Mouse (Mus musculus): Measurements from ENCODE around the gene Vps25.

Gene Vps25

DNA sequence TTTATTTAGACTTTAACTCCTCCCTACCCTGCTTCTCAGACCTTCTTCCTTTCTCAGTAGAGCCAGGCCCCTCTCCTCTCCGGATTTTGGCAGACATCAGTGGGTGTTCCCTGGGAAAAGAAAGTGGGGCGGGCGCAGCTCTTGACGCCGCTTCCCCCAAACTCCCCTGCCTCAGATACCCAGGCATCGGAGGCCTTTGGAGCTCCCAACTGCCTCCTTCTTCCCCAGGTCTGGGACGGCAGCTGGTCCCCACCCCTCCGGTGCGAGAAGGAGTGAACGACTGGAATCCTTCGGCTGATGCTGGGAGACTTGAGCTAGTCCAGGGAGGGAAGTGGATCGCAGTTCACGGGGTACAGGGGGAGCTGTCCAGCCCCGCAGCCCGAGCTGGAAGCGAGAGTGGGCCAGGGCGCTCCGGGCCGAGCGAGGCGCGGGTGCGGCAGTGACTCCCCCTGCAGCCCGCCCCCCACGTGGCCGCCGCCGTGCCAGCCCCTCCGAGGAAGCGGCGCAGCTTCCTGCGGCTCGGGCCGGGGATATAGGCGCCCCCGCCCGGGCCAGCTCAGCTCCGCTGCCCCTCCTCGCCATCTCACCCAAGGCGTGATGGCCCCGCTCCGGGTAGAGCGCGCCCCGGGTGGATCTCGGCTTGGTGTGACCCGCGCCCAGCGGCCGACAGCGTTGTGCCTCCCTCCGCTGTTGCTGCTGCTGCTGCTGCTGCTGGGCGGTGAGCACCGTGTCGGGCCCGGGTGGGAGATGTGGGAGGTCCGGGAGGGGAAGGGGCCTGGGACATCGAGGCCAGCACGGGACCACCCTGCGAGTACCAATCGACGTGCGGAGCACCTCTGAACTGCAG lies 7.4 kb upstream of the Vps25 start, which contains the start of gene Ramp2:
TSS of gene Ramp2 (plus strand) at position 174 of the 847 bp plus-strand sequence.
- no peak for DNase-seq

DNA sequence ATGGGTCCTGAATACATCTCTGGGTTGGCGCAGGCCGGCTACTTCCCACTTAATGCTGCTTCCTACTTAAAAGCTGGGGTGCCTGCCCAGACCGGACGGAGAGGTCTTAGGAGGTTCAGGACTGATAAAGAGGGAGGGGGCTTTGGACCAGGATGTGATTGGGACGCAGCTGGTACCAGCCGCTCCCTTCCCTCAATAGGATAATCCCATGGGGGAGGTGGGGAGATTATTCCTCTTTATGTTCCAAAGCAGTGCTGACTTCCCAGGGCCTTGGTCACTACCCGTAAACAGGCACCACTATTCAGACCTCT lies 6.8 kb upstream of the Vps25 start:
- no peak for DNase-seq

DNA sequence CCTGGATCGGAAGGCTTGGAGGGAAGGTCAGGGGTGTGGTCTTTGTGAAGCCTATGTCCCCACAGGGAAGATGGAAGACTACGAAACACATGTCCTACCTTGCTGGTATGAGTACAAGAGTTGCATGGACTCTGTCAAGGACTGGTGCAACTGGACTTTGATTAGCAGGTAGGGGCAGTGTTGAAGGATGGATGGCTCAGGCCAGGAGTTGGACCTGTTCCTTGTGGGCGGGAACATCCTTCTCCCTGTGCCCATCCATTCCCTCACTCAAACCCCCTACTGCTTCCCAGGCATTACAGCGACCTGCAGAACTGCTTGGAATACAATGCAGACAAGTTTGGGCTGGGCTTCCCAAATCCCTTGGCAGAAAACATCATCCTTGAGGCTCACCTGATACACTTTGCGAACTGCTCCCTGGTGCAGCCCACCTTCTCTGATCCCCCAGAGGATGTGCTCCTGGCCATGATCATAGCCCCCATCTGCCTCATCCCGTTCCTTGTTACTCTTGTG lies 5.9 kb upstream of the Vps25 start:
- DNase-seq = peak; percentile 70

DNA sequence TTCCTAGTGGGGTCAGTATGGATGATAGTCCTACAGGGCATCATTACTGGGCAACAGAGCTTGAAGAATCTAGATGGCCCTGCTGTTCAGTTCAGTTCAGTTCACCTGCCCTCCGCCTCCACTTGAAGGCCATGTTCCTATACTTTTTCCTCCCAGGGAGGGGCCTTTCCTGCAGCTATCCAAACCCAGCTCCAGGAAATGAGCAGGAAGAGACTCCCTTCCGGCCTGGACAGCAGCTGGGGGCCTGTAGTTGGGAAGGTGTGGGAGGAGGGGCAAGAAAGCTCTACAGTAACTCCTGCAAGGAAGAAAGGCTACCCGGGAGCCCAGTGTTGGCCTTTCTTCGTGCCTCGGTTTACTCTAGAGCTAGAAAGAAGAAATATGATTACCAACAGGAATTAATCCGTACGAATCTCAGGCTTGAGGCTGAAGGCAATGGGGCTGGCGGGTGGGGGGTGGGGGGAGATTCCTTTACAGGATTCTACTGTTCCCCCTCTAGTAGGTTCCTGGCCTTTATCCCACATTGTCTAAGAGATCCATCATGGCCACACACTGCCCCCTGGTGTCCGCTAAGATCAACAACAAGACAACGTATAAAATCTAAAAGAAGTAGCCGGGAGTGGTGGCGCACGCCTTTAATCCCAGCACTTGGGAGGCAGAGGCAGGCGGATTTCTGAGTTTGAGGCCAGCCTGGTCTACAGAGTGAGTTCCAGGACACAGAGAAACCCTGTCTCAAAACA lies 5.1 kb upstream of the Vps25 start:
- peak; percentile 70 for DNase-seq

DNA sequence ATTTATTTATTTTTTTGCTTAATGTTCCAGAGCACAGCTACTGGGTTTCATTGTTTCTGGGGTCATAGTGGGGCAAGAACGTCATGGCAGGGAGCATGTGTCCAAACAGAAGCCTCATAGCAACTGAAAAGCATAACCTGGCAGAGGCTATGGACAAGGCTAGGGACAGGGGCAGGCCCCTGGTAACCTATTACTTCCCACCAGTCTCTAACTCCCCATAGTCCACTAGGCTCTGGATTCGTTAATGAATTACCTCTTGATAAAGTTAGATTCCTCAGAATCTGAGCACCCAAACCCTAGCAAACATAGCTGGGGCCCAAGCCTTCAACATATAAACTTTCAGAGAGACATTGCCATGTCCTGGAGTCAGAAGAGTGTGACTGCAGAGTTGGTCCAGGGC lies 2.5 kb upstream of the Vps25 start:
- DNase-seq = peak; percentile 65

DNA sequence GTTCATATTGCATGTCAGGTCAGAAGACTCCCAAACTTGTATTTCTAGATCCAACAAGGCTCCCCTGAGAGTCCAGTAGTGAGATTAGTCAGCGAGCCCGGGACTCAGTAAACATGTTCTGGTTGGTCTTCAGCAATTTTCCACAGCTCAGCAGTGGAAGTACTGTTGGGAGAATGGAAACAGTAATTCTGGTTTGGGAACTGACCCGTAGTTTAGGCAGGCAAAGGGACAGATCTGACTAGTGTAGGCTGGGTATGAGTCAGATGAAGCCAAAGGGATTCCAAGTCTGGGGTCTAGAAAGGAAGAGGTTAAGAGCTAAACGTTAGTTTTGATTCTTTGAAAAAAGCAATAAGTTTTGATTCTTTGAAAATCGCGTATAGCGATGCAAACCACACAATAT lies 566 bp upstream of the Vps25 start:
- no peak for DNase-seq

DNA sequence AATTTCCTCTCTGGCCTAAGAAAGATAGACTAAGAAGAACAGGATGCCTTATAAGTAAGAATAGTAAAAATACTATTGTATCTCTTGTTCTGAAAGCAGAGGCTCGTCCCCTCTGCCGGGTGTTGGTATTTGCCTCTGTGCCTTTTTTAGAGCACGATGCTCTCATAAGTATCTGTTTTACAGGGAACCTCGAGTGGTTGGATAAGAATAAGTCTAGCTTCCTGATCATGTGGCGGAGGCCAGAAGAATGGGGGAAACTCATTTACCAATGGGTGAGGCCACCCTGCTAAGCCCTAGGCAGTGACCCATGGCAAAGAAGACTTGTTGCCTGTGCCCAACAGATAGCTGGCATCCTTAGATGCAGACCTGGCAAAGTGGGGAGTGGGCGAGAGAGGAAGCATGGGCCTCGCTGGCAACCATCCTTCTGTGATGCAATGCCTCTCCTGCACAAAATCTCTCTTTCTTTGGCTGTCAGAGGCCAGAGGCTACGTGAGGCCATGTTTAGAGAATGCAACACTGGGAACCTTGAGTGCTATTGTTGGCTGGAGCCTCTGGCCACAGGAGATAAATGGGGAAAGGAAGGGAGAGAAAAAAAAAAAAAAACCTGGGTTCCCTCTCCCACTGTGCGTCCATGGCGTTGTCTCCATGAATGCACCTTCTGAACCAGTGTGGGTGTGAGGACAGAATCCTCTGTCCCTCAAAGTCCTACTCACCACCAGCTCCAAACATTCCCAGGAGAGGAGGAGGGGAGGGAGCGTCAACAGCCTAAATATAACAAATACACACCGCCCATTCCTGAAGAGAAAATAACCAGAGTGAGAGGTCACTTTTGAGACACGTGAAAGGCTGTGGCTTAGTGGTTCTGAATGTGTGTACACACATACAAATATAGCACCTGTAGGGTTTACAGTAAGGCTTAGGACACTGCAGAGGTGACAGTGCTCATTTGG lies 2.6 kb downstream of the Vps25 start:
- no peak for DNase-seq

DNA sequence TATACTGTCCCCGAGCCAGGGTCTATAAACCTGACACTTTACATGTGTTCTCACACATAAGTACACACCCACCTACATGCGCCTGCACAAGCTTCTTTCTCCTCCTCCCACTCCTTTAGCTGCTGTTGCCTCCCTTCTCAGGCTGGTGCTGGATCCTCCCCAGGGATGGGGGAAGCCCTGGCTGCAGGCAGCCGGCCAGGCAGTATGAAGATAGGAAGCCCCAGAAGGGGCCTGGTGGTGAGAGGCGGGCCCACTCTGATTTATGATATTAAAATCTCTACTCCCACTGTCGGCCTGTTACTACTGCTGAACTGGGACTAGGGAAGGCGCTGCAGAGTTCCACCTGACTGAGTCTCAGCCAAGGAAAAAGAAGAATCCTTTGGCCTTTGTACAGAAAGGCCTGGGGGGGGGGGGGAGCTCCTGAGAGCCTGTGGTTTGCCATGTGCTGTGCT lies 5.8 kb downstream of the Vps25 start:
- peak; percentile 73 for DNase-seq

DNA sequence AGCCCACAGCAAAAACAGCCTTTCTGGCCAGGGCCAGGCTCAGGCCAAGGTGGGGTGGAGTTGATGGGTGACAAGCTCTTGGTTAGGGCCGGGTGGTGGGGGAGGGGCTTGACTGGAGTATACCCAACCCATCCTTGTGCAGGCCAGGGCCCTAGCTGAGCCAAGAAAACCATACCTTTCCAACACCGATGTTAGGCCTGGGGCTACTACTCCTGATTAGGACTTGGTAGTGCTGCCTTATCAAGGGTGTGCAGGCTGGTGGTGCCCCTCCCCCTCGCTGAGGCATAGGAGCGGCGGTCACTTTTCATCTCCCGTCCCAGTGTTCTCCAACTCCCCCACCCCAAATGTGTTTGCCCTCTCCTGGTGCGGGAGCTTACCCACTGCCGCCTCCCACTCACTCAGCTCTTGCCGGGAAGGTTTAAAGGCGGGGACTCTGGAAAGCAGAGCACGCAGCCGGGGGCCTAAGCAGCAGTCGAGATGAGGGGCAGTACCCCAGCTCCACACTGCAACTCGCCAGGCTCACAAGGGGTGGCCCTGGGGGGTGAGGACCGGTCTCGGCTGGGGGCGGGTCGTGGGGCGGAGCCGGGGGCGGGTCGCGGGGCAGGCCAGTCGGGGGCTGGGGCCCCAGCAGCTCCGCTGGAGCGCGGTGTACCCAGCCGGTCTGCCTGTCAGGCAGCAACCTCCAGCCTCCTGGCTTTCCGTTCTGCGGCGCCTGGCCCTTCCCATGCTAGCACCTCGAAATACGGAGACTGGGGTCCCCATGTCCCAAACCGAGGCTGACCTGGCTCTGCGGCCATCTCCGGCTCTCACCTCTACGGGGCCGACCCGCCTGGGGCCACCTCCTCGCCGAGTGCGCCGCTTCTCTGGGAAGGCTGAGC lies 6.7 kb downstream of the Vps25 start, which contains the start of gene Wnk4:
TSS of gene Wnk4 (plus strand) at position 620 of the 878 bp plus-strand sequence.
- peak; percentile 90 for DNase-seq

DNA sequence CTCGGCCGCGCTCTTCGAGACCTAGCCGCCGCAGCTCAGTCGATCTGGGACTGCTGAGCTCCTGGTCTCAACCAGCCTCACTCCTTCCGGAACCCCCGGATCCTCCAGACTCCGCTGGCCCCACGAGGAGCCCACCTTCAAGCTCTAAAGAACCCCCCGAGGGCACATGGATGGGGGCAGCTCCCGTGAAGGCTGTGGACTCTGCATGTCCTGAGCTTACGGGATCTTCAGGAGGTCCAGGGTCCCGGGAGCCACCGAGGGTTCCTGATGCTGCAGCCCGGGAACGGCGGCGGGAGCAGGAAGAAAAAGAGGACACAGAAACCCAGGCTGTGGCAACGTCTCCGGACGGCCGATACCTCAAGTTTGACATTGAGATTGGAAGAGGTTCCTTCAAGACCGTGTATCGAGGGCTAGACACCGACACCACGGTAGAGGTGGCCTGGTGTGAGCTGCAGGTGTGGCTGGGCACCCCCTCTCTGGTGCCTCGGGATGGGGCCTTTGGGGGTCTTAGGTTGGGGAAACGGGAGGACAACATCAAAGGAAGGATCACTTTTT lies 7.4 kb downstream of the Vps25 start:
- DNase-seq = no peak

DNA sequence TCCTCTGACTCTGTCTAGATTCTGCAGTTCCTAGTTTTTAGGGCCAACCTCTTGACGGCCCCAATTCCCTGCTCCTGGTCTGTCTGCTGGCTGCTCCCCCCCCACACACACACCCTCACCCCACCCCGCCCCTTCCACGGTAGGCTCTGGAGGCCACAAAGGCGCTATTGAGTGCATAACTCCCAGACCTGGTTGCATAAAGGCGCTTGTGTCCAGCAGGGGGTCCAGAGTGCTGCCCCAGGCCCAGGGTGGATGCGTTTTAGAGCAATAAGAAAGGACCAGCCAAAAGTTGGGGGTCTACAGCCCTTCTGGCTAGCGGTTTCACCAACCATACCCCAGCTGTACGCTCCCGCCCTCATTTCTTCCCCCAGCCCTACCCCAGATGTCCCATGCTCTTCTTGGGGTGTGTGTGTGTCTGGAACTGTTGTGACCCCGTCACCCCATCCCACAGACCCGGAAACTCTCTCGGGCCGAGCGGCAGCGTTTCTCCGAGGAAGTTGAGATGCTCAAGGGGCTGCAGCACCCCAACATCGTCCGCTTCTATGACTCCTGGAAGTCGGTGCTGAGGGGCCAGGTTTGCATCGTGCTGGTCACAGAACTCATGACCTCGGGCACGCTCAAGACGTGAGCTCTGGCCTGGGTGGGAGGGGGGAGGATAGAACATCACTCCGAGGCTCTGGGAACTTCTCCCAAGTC lies 8.9 kb downstream of the Vps25 start:
- no peak for DNase-seq

DNA sequence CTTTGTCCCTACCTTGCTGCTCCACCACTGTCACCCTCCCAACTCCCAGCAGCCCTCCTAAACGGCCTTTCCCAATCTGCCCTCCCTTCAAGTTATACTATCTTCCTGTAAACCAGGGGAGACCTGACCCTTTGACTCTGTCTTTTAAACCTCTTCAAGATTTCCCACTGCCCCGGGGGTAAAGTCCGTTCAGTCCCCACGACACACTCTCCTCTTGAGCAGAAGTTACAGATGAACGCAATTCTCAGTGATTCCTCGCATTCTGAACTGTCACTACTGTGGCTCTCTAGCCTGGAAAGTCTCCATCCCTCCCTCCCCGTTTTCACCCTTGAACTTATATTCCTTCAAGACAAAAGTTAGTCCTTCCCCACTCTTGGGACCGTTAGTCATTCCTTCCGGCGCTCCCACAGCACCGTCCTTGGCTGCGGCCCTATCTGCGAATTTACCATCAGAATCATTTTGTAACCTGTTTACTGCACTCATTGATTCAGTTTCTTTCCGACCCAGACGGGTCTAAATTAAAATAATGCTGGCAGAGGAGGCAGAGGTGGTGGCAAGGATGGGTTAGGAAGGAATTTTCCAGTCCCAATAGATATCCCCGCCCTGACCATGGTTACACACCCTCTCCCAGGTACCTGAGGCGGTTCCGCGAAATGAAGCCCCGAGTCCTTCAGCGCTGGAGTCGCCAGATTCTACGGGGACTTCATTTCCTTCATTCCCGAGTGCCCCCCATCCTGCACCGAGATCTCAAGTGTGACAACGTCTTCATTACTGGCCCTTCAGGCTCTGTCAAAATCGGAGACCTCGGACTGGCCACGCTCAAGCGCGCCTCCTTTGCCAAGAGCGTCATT lies 9.9 kb downstream of the Vps25 start:
- DNase-seq = no peak

DNA sequence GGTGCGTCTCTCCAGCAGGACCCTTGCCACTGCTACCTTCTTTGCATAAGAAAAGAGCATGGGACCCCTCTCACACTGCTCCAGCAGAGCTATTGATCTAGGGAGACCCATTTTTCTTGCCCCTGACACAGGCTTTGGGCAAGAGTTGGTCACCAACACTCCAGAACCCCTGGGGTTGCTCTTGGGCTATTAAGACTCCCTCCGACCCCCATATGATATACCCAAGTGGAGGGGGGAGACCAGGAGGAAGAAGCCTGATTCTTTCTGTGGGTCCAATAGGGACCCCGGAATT lies 10.4 kb downstream of the Vps25 start:
- DNase-seq = no peak

DNA sequence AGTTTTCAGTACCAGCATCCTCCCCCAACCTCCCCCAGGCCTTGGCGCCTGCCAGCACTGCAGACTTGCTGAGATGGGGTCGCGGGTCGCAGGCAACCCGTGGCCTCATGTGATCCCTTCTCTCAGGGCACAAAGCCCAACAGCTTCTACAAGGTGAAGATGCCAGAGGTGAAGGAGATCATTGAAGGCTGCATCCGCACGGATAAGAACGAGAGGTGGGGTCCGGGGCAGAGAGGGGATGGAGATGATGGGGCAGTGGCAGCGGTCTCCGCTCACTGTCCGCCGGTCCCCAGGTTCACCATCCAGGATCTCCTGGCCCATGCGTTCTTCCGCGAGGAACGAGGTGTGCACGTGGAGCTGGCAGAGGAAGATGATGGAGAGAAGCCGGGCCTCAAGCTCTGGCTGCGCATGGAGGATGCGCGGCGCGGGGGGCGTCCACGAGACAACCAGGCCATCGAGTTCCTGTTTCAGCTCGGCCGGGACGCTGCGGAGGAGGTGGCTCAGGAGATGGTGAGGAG lies 11.5 kb downstream of the Vps25 start:
- DNase-seq = no peak

DNA sequence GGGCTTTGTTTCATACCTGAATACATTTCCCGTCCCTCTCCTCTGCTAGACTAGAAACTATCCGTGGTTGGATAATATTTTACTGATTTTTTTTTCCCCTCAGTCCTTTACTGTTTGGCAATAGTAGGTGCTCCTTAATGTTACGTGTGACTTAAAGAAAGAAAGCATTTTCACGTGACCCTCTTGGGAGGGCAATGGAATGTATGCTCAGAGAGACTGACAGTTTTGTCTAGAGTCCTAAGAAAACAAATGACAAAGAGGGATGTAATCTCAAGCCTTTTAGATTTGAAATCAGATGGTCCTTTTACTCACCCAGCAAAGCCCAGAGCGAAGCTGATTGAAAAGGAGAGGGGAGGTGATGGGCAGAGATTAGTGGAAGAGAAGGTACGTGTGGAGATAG lies 12.4 kb downstream of the Vps25 start:
- no peak for DNase-seq

DNA sequence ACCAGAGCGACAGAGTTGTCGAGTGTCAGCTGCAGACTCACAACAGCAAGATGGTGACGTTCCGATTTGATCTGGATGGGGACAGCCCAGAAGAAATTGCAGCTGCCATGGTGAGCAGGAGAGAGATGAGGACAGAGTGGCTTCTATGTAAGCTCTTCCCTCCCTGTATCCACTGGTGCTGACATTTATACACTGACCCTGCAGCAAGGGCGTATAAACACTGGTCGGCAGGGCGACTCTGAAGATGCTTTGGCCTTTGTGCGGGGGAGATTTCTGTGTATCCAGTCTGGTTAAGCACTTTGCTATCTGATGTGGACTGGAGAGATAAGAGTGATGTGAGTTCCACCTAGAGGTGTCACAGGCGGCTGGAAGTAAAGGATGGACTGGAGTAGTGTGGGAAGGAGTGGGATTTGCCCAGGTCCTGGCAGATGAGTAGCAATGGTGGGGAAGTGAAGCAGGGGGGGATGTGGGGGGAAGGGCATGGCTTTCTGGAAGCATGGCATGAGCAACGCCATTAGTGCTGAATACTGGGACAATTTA lies 16.1 kb downstream of the Vps25 start:
- no peak for DNase-seq

DNA sequence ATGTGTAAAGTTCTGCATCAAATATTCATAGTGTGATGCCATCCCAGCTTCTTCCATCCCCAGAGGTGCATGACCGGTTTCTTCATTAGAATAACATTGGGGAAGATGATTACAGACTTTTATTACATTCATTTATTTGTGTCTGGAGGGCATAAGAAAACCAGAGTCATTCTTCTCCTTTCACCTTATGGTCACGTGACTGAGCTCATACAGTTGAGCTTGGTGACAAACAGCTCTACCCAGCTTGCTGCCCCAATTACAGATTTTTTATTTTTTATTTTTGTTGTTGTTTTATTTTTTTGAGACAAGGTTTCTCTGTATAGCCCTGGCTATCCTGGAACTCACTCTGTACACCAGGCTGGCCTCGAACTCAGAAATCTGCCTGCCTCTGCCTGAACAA lies 18.9 kb downstream of the Vps25 start:
- no peak for DNase-seq

DNA sequence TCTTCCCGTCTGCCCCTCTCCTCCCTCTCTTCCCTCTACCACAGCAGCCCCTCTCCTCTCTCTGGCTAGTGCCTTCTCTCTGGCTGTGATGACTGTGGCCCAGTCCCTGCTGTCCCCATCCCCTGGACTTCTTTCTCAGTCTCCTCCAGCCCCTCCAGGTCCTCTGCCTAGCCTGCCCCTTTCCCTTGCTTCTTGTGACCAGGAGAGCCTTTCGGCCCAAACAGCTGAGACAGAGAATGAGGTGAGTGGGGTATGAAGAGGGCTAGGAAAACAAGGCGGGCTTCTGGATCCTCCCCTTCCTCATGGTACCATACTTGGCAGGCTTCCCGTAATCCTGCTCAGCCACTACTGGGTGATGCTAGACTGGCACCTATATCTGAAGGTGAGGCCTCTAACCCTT lies 21.8 kb downstream of the Vps25 start:
- DNase-seq = no peak

DNA sequence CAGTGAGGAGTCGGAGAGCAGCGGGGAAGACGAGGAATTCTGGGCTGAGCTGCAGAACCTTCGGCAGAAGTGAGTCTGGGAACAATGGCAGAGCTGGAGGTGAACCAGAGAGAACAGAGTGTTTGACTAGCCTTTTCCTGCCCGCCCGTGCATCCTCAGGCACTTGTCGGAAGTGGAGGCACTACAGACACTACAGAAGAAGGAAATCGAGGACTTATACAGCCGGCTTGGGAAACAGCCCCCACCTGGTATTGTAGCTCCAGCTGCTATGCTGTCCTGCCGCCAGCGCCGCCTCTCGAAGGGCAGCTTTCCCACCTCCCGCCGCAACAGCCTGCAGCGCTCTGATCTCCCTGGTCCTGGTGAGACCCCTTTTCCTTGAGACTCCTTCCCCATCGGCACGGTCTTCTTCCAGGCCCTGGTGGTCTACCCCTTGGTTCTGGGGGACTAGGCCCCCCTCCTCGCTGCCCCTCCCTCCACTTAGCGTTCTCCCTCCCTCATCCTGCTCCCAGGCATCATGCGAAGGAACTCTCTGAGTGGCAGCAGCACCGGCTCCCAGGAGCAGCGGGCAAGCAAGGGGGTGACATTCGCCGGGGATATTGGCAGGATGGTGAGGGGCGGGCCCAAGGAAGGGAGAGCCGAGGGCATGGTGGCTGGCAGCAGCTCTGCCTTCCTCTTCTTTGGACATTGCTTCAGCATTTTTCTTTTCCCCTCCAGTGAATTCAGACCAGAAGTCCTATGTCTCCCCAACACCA lies 23.0 kb downstream of the Vps25 start:
- no peak for DNase-seq
